Mouse (Mus musculus) heart, adult 2 months (tissue): Measurements from ENCODE around the gene Pkn1. TPM values are rescaled to one million over a fixed set of nuclear protein-coding genes. Genes with fewer than 3 reads are reported as not detected.

Experiments
- DNase-seq, 2 experiments: peaks; one replicate each; pipeline ENCODE4 v3.0.0; 2021
- H3K27ac ChIP-seq: fragments of 200-600 bp; 2 replicates; pipeline ENCODE4 v1.8.1; 2022
- H3K27me3 ChIP-seq: fragments of 200-500 bp; 2 replicates; pipeline ENCODE4 v1.6.1; 2012; ENCODE audit warnings: mild to moderate bottlenecking, low read length, inconsistent platforms, mixed read lengths; ENCODE audit not compliant: control insufficient read depth, insufficient read depth
- H3K36me3 ChIP-seq: fragments of 200-500 bp; 2 replicates; pipeline ENCODE4 v1.6.1; 2012; ENCODE audit warnings: low read length, inconsistent platforms; ENCODE audit not compliant: control insufficient read depth, insufficient read depth
- H3K4me1 ChIP-seq: fragments of 200-500 bp; 2 replicates; pipeline ENCODE4 v1.6.1; 2011; ENCODE audit warnings: low read length; ENCODE audit not compliant: control insufficient read depth, insufficient read depth
- H3K4me3 ChIP-seq: fragments of 200-600 bp; 2 replicates; pipeline ENCODE4 v1.8.1; 2022
- H3K79me2 ChIP-seq: fragments of 200-500 bp; replicated peaks from 2 replicates; pipeline ENCODE4 v1.6.1; 2012; ENCODE audit warnings: mild to moderate bottlenecking, inconsistent platforms, low read length, moderate library complexity, mixed read lengths; ENCODE audit not compliant: control insufficient read depth, insufficient read depth
- H3K9ac ChIP-seq: fragments of 200-500 bp; 2 replicates; pipeline ENCODE4 v1.6.1; 2012; ENCODE audit warnings: low read depth, mild to moderate bottlenecking, control low read depth, inconsistent platforms, low read length, mixed read lengths
- CTCF ChIP-seq: fragments of 200-600 bp; IDR thresholded peaks from 2 replicates; pipeline ENCODE4 v1.8.1; 2022; ENCODE audit warnings: antibody characterized with exemption, mild to moderate bottlenecking, moderate library complexity
- EP300 ChIP-seq: fragments of 200-500 bp; IDR thresholded peaks from 2 replicates; pipeline ENCODE4 v1.6.1; 2011; ENCODE audit warnings: low read depth, low read length, control low read depth; ENCODE audit not compliant: insufficient read depth
- POLR2A ChIP-seq: fragments of 200-500 bp; IDR thresholded peaks from 2 replicates; pipeline ENCODE4 v1.6.1; 2011; ENCODE audit warnings: mild to moderate bottlenecking, low read depth, low read length, control low read depth; ENCODE audit not compliant: insufficient read depth
- WGBS: fragments of 180-500 bp; shearing (Covaris S2); methylation state at CpG from one replicate; pipeline ENCODE4 v1.1.7; 2018; 5-methylcytosine and 5-hydroxymethylcytosine counted together
- intact Hi-C: fragments of 180-260 bp; cut with DNase I; formaldehyde crosslinking; loops from one replicate; pipeline ENCODE4 v1.15.1; 2025
- microRNA-seq, 2 experiments: library from miRNA; unstranded; fragments of <30 nt; microRNA quantifications; one replicate each; pipeline ENCODE4 v1.2.0; 2021
- polyA plus RNA-seq: library from polyadenylated mRNA; depleted of rRNA; stranded (reverse); fragments of >200 nt; gene quantifications from 2 replicates; pipeline ENCODE4 v1.2.3, GENCODE M21; 2012; rRNA removed
- total RNA-seq, 2 experiments: library from RNA; stranded (reverse); gene quantifications; 2 replicates each; pipeline ENCODE4 v1.2.3; 2021

The Pkn1 gene
- total and polyA plus RNA-seq, 3 experiments, result 51.1 to 59.5 (median 55.6) TPM

DNA sequence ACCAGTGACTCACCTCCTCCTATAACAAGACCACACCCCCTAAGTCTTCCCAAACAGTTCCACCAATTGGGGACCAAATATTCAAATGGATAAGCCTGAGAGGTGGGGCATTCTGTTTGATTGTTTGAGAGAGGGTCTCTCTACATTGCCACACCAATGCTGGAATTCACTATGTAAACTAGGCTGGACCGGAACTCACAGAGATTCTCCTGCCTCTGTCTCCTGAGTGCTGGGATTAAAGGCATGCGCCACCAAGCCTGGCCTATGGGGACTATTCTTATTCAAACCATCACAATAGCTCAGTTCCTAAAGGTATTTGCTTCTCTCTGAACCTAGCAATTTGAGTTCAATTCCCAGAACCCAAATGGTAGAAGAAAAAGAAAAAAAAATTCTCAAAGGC, 80.4 kb downstream of the Pkn1 start:
- Histone ChIP-seq H3K27ac (no peak overlapping the region), H3K4me1 (no peaks in the 10 kb centered on the region), H3K4me3 (no peak overlapping the region), H3K79me2 (no peaks in the 10 kb centered on the region), H3K36me3 (no peaks in the 10 kb centered on the region), H3K9ac (no peak overlapping the region), H3K27me3 (no peaks in the 10 kb centered on the region)
- intact Hi-C loops, result no loop called here
- DNase-seq, result no peak
- no peak for TF ChIP-seq EP300
- no peak for TF ChIP-seq CTCF
- no peak for TF ChIP-seq POLR2A
- 97% methylated on average over 2 of the region's 2 CpGs for WGBS

DNA sequence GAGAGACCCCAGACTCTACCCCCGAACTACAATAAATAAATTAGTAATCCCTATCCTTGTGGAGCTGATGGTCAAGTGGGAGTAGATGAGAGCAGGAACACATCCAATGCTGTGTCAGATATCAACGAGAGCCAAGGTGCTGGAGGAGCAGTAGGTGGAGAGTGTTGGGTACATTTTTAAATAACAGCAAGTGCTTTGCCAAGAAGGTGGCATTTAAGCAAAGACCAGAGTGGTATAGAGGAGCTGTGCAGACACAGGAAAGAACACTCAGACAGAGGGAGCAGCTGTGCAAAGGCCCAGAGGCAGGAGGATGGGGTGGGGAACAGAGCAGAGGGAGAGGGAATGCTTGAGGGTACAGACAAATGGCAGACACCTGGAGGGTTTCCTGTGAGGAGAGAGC, 81.9 kb downstream of the Pkn1 start:
- H3K36me3 ChIP-seq, result no peaks in the 10 kb centered on the region
- TF ChIP-seq POLR2A (no peak), CTCF (no peak), EP300 (no peak)
- no peak for DNase-seq
- 74% methylated on average over 2 of the region's 2 CpGs for WGBS
- no peaks in the 10 kb centered on the region for H3K4me1 ChIP-seq
- no peak overlapping the region for H3K4me3 ChIP-seq
- no peak overlapping the region for H3K9ac ChIP-seq
- H3K79me2 ChIP-seq, result no peaks in the 10 kb centered on the region
- H3K27ac ChIP-seq, result no peak overlapping the region
- H3K27me3 ChIP-seq, result no peaks in the 10 kb centered on the region
- intact Hi-C loops, result no loop called here

DNA sequence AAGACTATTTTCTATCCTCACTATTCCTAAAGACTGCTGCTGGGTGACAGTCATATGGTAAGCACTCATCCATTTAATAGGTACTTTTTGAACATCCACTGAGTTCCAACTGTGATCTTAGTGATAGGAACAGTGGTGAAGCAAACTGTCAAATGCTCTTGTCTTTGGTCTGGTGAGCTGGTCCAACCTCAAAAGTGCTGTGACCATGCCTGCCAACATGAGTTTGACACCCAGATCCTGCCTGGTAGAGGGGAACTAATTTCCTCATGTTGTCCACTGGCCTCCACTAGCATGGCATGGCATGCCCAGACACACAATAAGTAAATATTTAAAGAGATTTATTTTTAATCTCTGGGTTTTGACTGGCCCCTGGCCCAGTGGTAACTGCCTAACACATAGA, 82.4 kb downstream of the Pkn1 start:
- DNase-seq, result no peak
- no peak overlapping the region for H3K4me3 ChIP-seq
- intact Hi-C loops, result no loop called here

More for the DNA sequence above, 82.4 kb downstream of the Pkn1 start:
- Histone ChIP-seq H3K27me3 (no peaks in the 10 kb centered on the region), H3K4me1 (no peaks in the 10 kb centered on the region), H3K27ac (no peak overlapping the region), H3K79me2 (no peaks in the 10 kb centered on the region), H3K36me3 (no peaks in the 10 kb centered on the region), H3K9ac (no peak overlapping the region)
- TF ChIP-seq EP300, result no peak
- no peak for TF ChIP-seq CTCF
- no peak for TF ChIP-seq POLR2A

Small RNA genes within 50 kb of the gene (microRNA-seq; reads per million reads assigned to microRNA genes)
- 0 reads per million in 2 experiments for gene Mir1668

Other genes with a start within 250 kb of the Pkn1 start
- 10 to 100 TPM; 52.3 TPM for gene Scoc, start 240.8 kb downstream of the Pkn1 start, total RNA-seq
- gene Scoc, start 240.8 kb downstream of the Pkn1 start, polyA plus RNA-seq, result 14.0 and 25.9 TPM in 2 replicates
- not detected for gene Olfr370, start 163.4 kb downstream of the Pkn1 start, total RNA-seq
- not detected in 2 replicates for gene Olfr370, start 163.4 kb downstream of the Pkn1 start, polyA plus RNA-seq
- 100 to 1,000 TPM; 620 to 733 TPM for gene Ndufb7, start 132.5 kb downstream of the Pkn1 start, total RNA-seq
- 1,081 and 1,159 TPM in 2 replicates for gene Ndufb7, start 132.5 kb downstream of the Pkn1 start, polyA plus RNA-seq
- 100 to 1,000 TPM; 445 to 505 TPM for gene Tecr, start 91.2 kb downstream of the Pkn1 start, total RNA-seq
- 772 and 935 TPM in 2 replicates for gene Tecr, start 91.2 kb downstream of the Pkn1 start, polyA plus RNA-seq
- 10 to 100 TPM; 11.3 to 16.8 TPM for gene Dnajb1, start 91.0 kb downstream of the Pkn1 start, total RNA-seq
- gene Dnajb1, start 91.0 kb downstream of the Pkn1 start, polyA plus RNA-seq, result 13.4 and 17.4 TPM in 2 replicates
- gene Gipc1, start 46.5 kb downstream of the Pkn1 start, total RNA-seq, result 10 to 100 TPM; 23.8 to 25.6 TPM
- gene Gipc1, start 46.5 kb downstream of the Pkn1 start, polyA plus RNA-seq, result 22.3 and 27.7 TPM in 2 replicates
- gene Ptger1, start 32.5 kb downstream of the Pkn1 start, total RNA-seq, result under 1 TPM; 0.37 to 0.39 TPM
- gene Ptger1, start 32.5 kb downstream of the Pkn1 start, polyA plus RNA-seq, result 0.41 and 0.79 TPM in 2 replicates
- gene Ddx39, start 16.0 kb upstream of the Pkn1 start, total RNA-seq, result 10 to 100 TPM; 15.7 to 17.7 TPM
- 18.0 and 27.3 TPM in 2 replicates for gene Ddx39, start 16.0 kb upstream of the Pkn1 start, polyA plus RNA-seq
- gene Adgre5, start 42.1 kb upstream of the Pkn1 start, total RNA-seq, result 10 to 100 TPM; 44.6 to 46.4 TPM
- 73.1 and 73.9 TPM in 2 replicates for gene Adgre5, start 42.1 kb upstream of the Pkn1 start, polyA plus RNA-seq
- 10 to 100 TPM; 11.3 to 12.9 TPM for gene Adgrl1, start 200.9 kb upstream of the Pkn1 start, total RNA-seq
- gene Adgrl1, start 200.9 kb upstream of the Pkn1 start, polyA plus RNA-seq, result 33.8 and 45.8 TPM in 2 replicates